Mouse (Mus musculus) intestine, embryonic 15.5 days (tissue): ENCODE data around the gene Trpm8. TPM values are rescaled to one million over a fixed set of nuclear protein-coding genes. Genes with fewer than 3 reads are reported as not detected.

Experiments
- ATAC-seq: fragments of 200-750 bp; cut with Nextera tagmentation; 2 replicates; pipeline ENCODE4 v1.8.0; 2017; ENCODE audit warnings: moderate TSS enrichment, moderate library complexity
- H3K27ac ChIP-seq: fragments of 300-500 bp; sonication (generic); 2 replicates; pipeline ENCODE4 v1.5.1; 2015; ENCODE audit warnings: mild to moderate bottlenecking, inconsistent platforms
- H3K27me3 ChIP-seq: fragments of 300-500 bp; sonication (generic); replicated peaks from 2 replicates; pipeline ENCODE4 v1.6.1; 2015; ENCODE audit warnings: inconsistent platforms
- H3K36me3 ChIP-seq: fragments of 300-500 bp; sonication (generic); 2 replicates; pipeline ENCODE4 v1.6.1; 2015; ENCODE audit warnings: inconsistent platforms
- H3K4me1 ChIP-seq: fragments of 300-500 bp; sonication (generic); replicated peaks from 2 replicates; pipeline ENCODE4 v1.6.1; 2015; ENCODE audit warnings: inconsistent platforms
- H3K4me2 ChIP-seq: fragments of 300-500 bp; sonication (generic); replicated peaks from 2 replicates; pipeline ENCODE4 v1.6.1; 2015; ENCODE audit warnings: mild to moderate bottlenecking, inconsistent platforms
- H3K4me3 ChIP-seq: fragments of 300-500 bp; sonication (generic); replicated peaks from 2 replicates; pipeline ENCODE4 v1.5.1; 2015; ENCODE audit warnings: inconsistent platforms
- H3K9ac ChIP-seq: fragments of 300-500 bp; sonication (generic); 2 replicates; pipeline ENCODE4 v1.6.1; 2015; ENCODE audit warnings: inconsistent platforms
- H3K9me3 ChIP-seq: fragments of 300-500 bp; sonication (generic); 2 replicates; pipeline ENCODE4 v1.6.1; 2016; ENCODE audit warnings: inconsistent platforms
- WGBS: fragments of 180-500 bp; shearing (Covaris S2); methylation state at CpG from one replicate; pipeline ENCODE4 v1.1.7; 2015; 5-methylcytosine and 5-hydroxymethylcytosine counted together
- polyA plus RNA-seq: library from polyadenylated mRNA; unstranded; fragments of >200 nt; fragmentation: Nextera tagmentation; extraction: Ambion mirVana; gene quantifications from 2 replicates; pipeline ENCODE4 v1.2.1, GENCODE M21; 2015

The Trpm8 gene
- polyA plus RNA-seq, 1 experiment from 2014 or later, result not detected

DNA sequence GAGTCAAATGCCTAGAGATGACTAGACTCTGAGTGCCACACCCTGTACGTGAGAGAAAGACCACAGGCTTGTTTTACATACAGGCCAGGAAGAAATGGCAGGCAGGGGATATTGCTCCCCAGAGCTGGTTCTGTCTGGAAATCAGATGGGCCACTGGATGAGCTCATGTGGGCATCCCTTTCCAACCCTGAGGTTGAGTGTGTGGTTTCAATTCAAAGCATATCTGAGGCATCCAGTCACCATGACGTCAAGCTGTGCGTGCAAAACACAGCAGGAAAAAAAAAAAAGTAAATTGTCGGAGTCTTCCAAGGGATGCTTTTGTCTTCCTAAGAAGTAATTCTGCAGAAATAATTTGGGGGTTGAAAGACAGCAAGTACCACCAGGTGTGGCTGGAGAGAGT, 83.6 kb downstream of the Trpm8 start:
- H3K27me3 ChIP-seq, result no peaks in the 10 kb centered on the region
- H3K4me3 ChIP-seq, result no peak overlapping the region
- 81% methylated on average over 4 of the region's 4 CpGs for WGBS
- ATAC-seq, result no peak
- H3K4me1 ChIP-seq, result no peaks in the 10 kb centered on the region
- no peaks in the 10 kb centered on the region for H3K9me3 ChIP-seq
- no peak overlapping the region for H3K4me2 ChIP-seq
- H3K36me3 ChIP-seq, result no peaks in the 10 kb centered on the region
- no peak overlapping the region for H3K27ac ChIP-seq
- no peak overlapping the region for H3K9ac ChIP-seq

DNA sequence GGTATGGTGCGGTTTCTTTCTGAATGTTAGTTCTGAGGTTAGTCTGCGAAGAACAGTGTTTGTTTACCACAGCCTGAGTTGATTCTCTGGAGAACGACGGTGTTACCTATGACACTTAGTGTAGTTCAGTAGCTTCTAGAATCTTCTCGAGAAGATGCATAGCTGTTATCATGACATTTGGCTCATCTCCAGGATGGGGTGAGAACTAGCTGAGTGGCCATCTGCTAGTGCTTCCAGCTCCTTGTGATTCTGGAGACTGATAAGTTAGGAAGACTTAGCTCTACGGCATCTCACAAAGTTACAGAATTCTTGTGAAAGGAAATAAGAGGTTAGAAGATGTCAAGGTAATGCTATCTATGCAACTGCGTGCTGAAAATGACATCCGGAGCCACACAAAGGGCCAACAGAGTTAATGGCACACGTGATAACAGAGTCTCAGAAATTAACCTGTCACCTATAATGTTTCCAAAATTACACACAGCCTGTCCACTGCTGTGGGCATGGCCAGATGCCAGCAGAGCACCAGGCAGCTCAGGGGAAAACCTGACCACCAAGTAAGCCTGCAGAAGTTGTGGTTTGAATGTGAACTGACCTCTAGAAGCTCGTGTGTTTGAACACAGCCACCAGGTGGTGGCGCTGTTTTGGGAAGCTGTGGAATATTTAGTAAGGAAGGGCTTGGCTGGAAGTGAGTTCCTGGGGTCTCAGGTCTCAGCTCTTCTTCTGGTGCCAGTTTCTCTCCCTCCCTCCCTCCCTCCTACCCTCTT, 89.6 kb downstream of the Trpm8 start:
- no peak overlapping the region for H3K9ac ChIP-seq
- no peaks in the 10 kb centered on the region for H3K36me3 ChIP-seq
- H3K4me2 ChIP-seq, result no peak overlapping the region
- no peak overlapping the region for H3K4me3 ChIP-seq
- H3K4me1 ChIP-seq, result no peaks in the 10 kb centered on the region
- H3K27me3 ChIP-seq, result no peaks in the 10 kb centered on the region
- H3K9me3 ChIP-seq, result no peaks in the 10 kb centered on the region
- H3K27ac ChIP-seq, result no peak overlapping the region
- WGBS, result 72% methylated on average over 11 of the region's 11 CpGs
- ATAC-seq, result no peak

GRCm38 (mm10) chr1:88378446-88378845, 101.0 kb downstream of the Trpm8 start:
- Histone ChIP-seq H3K4me3 (no peak overlapping the region), H3K4me2 (no peak overlapping the region), H3K9ac (no peak overlapping the region), H3K36me3 (no peaks in the 10 kb centered on the region), H3K9me3 (no peaks in the 10 kb centered on the region), H3K27me3 (no peaks in the 10 kb centered on the region), H3K27ac (no peak overlapping the region), H3K4me1 (no peaks in the 10 kb centered on the region)
- no peak for ATAC-seq
- WGBS, result 86% methylated on average over 1 of the region's 1 CpGs

DNA sequence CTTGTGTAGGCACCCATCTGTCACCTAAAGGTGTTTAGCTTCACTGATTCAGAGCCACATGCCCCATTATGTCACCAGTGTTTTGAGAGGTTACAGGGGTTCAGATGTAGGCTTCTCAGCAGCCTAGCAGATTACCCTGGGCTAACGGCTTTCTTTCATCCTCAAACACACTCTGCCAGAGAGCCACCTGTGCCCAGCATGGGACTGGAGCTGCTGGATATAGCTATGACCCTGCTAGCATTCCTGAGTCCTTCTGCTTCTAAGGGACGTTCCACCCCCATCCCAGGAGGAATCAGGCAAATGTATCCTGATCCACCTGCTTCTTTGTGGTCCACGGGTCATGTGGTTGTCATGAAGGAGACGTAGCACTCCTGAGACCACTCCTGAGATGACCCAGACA, 114.2 kb downstream of the Trpm8 start:
- Histone ChIP-seq H3K36me3 (no peaks in the 10 kb centered on the region), H3K4me2 (no peak overlapping the region), H3K4me3 (no peak overlapping the region), H3K27me3 (no peaks in the 10 kb centered on the region), H3K27ac (no peak overlapping the region), H3K9me3 (no peaks in the 10 kb centered on the region), H3K4me1 (no peaks in the 10 kb centered on the region), H3K9ac (no peak overlapping the region)
- ATAC-seq, result no peak
- 68% methylated on average over 4 of the region's 4 CpGs for WGBS

- ATAC-seq, result no peak
- Histone ChIP-seq H3K4me3 (no peak overlapping the region), H3K36me3 (no peaks in the 10 kb centered on the region), H3K9ac (no peak overlapping the region), H3K27me3 (no peaks in the 10 kb centered on the region), H3K9me3 (no peaks in the 10 kb centered on the region), H3K4me2 (no peak overlapping the region), H3K27ac (no peak overlapping the region), H3K4me1 (no peaks in the 10 kb centered on the region)
- 82% methylated on average over 5 of the region's 5 CpGs for WGBS
Measured at GRCm38 (mm10) chr1:88393321-88393720, 115.9 kb downstream of the Trpm8 start.

DNA sequence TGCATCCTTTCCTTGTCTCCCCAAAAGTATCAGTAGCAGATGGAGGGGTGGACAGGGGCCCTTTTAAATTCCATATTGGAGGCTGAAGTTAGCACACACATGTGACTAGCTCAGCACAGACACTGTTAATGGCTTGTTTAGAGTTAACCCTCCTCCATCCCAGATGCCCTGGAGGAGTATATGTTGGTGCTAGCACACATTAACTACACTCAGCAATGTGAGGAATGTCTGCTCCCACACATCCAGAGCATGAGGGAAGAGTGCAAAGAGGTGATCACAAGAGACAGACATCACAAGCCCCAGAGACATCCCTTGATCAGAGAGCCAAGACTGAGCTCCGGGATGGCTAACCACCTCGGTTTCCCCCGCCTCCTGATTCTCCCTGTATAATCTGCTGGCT, 125.9 kb downstream of the Trpm8 start:
- Histone ChIP-seq H3K9ac (no peak overlapping the region), H3K4me1 (peaks cover 5% of the 10 kb centered on the region), H3K9me3 (no peaks in the 10 kb centered on the region), H3K27ac (no peak overlapping the region), H3K27me3 (no peaks in the 10 kb centered on the region), H3K4me3 (no peak overlapping the region), H3K36me3 (no peaks in the 10 kb centered on the region), H3K4me2 (no peak overlapping the region)
- 70% methylated on average over 3 of the region's 3 CpGs for WGBS
- no peak for ATAC-seq

DNA sequence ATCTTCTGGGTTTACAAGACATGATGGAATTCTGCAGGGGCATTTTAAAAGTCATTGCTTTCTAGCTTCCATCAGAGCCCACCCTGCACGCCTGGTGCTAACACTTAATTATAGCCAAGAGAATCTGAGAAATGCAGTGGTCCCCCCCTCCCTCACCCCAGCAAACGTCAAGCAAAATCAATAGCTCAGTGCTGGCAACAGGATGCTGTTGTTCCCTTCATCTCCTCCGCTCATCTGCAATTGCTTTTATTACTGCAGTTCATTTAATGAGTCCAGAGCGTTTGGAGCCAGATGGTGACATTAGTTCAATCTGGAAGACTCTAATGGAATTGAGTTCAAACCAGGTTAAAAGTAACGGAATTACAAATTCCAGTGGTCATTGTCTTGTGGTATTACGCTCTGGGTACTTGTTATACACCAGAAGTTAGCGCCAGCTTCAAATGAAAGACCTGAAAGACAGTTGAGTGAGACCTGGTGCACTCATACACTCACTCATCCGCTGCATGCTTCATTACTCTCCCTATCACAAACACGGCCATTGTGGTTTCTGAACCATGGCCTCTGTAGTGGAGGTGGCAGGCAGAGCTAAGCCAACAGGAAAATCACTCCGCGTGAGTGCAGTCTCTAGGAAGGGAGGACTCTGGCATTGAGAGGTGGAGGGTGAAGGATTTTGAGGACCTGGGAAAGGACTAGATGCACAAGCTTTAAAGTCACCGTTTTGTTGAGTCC, 128.8 kb downstream of the Trpm8 start:
- no peak overlapping the region for H3K4me3 ChIP-seq
- 56% methylated on average over 12 of the region's 12 CpGs for WGBS
- no peaks in the 10 kb centered on the region for H3K9me3 ChIP-seq
- no peak overlapping the region for H3K4me2 ChIP-seq
- H3K27me3 ChIP-seq, result no peaks in the 10 kb centered on the region
- H3K27ac ChIP-seq, result no peak overlapping the region
- ATAC-seq, result no peak
- H3K9ac ChIP-seq, result no peak overlapping the region
- H3K4me1 ChIP-seq, result peaks cover 5% of the 10 kb centered on the region
- no peaks in the 10 kb centered on the region for H3K36me3 ChIP-seq

GRCm38 (mm10) chr1:88406807-88407198, 129.3 kb downstream of the Trpm8 start, which contains the start of gene Spp2:
Gene Spp2, plus strand, starts transcription at chr1:88406961.
- Histone ChIP-seq H3K9ac (no peak within 1 kb of the TSS), H3K4me3 (no peak within 1 kb of the TSS), H3K4me1 (peaks cover 5% of the 10 kb centered on the region), H3K9me3 (no peaks in the 10 kb centered on the region), H3K27ac (0 out of 2 replicates have a peak within 1 kb of the TSS, but pooled peaks have one; percentile 2), H3K4me2 (no peak within 1 kb of the TSS), H3K36me3 (no peaks in the 10 kb centered on the region), H3K27me3 (no peaks in the 10 kb centered on the region)
- ATAC-seq, result 0 out of 2 replicates have a peak, but pooled peaks have one; percentile 6
- 60% methylated on average over 5 of the region's 5 CpGs for WGBS

- peak; percentile 91 for ATAC-seq
- H3K4me2 ChIP-seq, result no peak overlapping the region
Measured at GRCm38 (mm10) chr1:88408340-88408739, 130.9 kb downstream of the Trpm8 start.

DNA sequence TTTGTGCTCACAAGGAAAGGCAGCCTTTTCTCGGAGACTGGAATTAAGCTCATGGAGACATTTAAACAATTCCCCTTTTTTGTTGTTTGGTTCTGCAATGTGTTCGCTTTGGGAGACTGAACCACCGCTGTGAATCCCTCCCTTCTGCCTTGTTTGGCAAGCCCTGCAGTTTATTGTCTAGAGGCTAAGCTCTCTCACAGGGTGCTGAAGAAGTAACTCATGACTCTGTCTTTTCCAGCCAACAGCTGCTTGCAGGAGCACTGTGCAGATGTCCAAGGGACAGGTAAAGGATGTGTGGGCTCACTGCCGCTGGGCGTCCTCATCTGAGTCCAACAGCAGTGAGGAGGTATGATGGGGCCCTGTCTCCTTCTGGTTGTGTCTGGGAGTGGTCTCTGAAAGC, 134.6 kb downstream of the Trpm8 start:
- no peak for ATAC-seq
- H3K9me3 ChIP-seq, result no peaks in the 10 kb centered on the region
- no peak overlapping the region for H3K27ac ChIP-seq
- 46% methylated on average over 5 of the region's 5 CpGs for WGBS
- H3K4me3 ChIP-seq, result no peak overlapping the region
- no peaks in the 10 kb centered on the region for H3K36me3 ChIP-seq
- no peaks in the 10 kb centered on the region for H3K27me3 ChIP-seq
- peaks cover 2% of the 10 kb centered on the region for H3K4me1 ChIP-seq
- no peak overlapping the region for H3K9ac ChIP-seq
- no peak overlapping the region for H3K4me2 ChIP-seq

More at GRCm38 (mm10) chr1:88408340-88408739, 130.9 kb downstream of the Trpm8 start:
- Histone ChIP-seq H3K4me1 (peaks cover 5% of the 10 kb centered on the region), H3K9ac (no peak overlapping the region), H3K4me3 (no peak overlapping the region), H3K27me3 (no peaks in the 10 kb centered on the region), H3K36me3 (no peaks in the 10 kb centered on the region), H3K27ac (peak overlapping the region; percentile 2; the same call in 1 of the 2 replicates), H3K9me3 (no peaks in the 10 kb centered on the region)
- WGBS, result 70% methylated on average over 4 of the region's 4 CpGs

GRCm38 (mm10) chr1:88418943-88419342, 141.5 kb downstream of the Trpm8 start:
- Histone ChIP-seq H3K4me2 (no peak overlapping the region), H3K4me3 (no peak overlapping the region), H3K27ac (no peak overlapping the region), H3K4me1 (no peaks in the 10 kb centered on the region), H3K9me3 (no peaks in the 10 kb centered on the region), H3K36me3 (no peaks in the 10 kb centered on the region), H3K9ac (no peak overlapping the region), H3K27me3 (no peaks in the 10 kb centered on the region)
- 68% methylated on average over 2 of the region's 2 CpGs for WGBS
- ATAC-seq, result peak; percentile 89

GRCm38 (mm10) chr1:88422045-88422444, 144.6 kb downstream of the Trpm8 start:
- Histone ChIP-seq H3K4me2 (no peak overlapping the region), H3K27ac (no peak overlapping the region), H3K9me3 (no peaks in the 10 kb centered on the region), H3K27me3 (0 out of 2 replicates have a peak, but pooled peaks cover 2% of the 10 kb centered on the region), H3K9ac (no peak overlapping the region), H3K36me3 (no peaks in the 10 kb centered on the region), H3K4me3 (no peak overlapping the region), H3K4me1 (no peaks in the 10 kb centered on the region)
- 58% methylated on average over 10 of the region's 10 CpGs for WGBS
- ATAC-seq, result peak; percentile 68
